Mouse (Mus musculus): ENCODE results near the gene Vwa3a.

The Vwa3a gene

GRCm38 (mm10) chr7:120839786-120840185 is 100.7 kb downstream of the Vwa3a start:
- DNase-seq = peak; percentile 3

- peak; percentile 82 for DNase-seq
Measured at GRCm38 (mm10) chr7:120842345-120843036, 103.4 kb downstream of the Vwa3a start, which contains the start of gene Eef2k. Gene Eef2k (plus strand): TSS chr7:120842831.

- peak; percentile 81 for DNase-seq
Measured at GRCm38 (mm10) chr7:120843037-120843621, 104.0 kb downstream of the Vwa3a start.

- DNase-seq = no peak
Measured at GRCm38 (mm10) chr7:120843852-120844435, 104.8 kb downstream of the Vwa3a start.

- DNase-seq = no peak
Measured at GRCm38 (mm10) chr7:120844689-120845088, 105.6 kb downstream of the Vwa3a start.

GRCm38 (mm10) chr7:120848831-120849512 is 109.9 kb downstream of the Vwa3a start:
- no peak for DNase-seq

- DNase-seq = no peak
Measured at GRCm38 (mm10) chr7:120850165-120850564, 111.0 kb downstream of the Vwa3a start.
